Mouse (Mus musculus): ENCODE measurements around the gene Isy1. TPM values are rescaled to one million over a fixed set of nuclear protein-coding genes. Genes with fewer than 3 reads are reported as not detected.
"Not testable (repeated sequence)": the region's sequence is repeated elsewhere in the genome, so short reads cannot be mapped to it uniquely, and the experiment has no call there.

Isy1 gene
- polyA plus RNA-seq, 1 experiment, result 21.4 TPM

DNA sequence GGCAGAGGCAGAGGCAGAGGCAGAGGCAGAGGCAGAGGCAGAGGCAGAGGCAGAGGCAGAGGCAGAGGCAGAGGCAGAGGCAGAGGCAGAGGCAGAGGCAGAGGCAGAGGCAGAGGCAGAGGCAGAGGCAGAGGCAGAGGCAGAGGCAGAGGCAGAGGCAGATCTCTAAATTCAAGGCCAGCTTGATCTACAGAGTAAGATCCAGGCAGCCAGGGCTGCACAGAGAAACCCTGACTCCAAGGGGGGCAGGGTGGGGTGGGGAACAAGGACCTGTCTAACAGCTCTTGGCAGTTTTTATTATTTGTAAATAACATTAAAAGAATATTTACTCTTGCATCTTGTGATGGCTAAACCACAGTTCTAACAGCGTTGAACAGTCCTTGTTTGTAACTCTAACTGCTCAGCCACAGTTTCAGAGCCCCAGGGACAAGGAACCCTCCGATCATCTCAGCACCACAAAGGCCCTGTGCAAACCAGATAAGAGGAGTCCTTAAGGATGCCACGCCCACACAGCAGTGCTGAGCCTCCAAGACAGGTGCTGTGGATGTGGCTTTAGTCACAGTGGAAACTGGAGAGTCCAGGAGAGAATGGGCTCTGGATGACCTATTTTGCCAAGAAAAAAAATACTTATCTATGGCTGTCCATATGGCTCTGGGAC lies 62.9 kb downstream of the Isy1 start:
- no peak for DNase-seq
- no peak for TF ChIP-seq CTCF (IDR thresholded peaks at IDR 0.05; ENCODE audit: insufficient read depth, low read length)
- TF ChIP-seq POLR2A (IDR thresholded peaks at IDR 0.05; ENCODE audit: borderline replicate concordance, extremely low read depth, low read depth, low read length), result no peak
- Histone ChIP-seq H3K4me3 (replicated peaks; ENCODE audit: extremely low read depth, low read depth, low read length) (no peak overlapping the region), H3K4me1 (ENCODE audit: control insufficient read depth, insufficient read depth, low read length) (no peaks in the 10 kb centered on the region)
- WGBS, result 43% methylated on average over 3 of the region's 3 CpGs

DNA sequence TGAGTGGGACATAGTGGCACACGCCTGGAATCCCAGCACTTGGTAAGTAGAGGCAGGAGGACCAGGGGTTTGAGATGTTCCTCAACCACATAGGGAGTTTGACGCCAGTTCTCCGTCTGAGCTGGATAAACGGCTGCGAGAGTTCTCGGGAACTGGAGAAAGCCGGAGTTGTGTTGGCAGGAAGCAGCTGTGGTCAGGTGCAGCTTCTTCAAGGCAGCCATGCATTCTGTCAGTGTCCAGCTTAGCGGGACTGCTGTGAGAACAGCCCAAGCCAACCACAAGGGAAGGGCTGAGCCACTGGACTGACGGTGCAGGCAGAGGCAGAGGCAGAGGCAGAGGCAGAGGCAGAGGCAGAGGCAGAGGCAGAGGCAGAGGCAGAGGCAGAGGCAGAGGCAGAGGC lies 63.7 kb downstream of the Isy1 start:
- Histone ChIP-seq H3K4me1 (ENCODE audit: control insufficient read depth, insufficient read depth, low read length) (no peaks in the 10 kb centered on the region), H3K4me3 (replicated peaks; ENCODE audit: extremely low read depth, low read depth, low read length) (no peak overlapping the region)
- DNase-seq, result no peak
- TF ChIP-seq CTCF (IDR thresholded peaks at IDR 0.05; ENCODE audit: insufficient read depth, low read length), result no peak
- 71% methylated on average over 9 of the region's 9 CpGs for WGBS

DNA sequence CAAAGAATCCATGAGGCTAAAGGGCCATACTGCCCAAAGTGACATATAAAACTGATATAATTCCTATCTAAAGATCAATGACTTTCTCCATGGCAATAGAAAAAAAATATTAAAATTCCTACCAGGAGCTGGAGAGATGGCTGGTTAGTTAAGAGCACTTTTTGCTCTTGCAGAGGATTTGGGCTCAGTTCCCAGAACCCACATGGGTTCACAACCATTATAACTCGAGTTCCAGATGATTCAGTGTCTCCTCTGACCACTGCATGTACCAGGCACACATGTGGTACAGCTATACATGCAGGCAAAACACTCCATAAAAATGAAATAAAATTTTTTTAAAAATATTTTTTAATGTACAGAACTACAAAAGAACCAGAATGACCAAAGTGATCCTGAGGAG lies 64.1 kb downstream of the Isy1 start:
- H3K4me1 ChIP-seq (ENCODE audit: control insufficient read depth, insufficient read depth, low read length), result no peaks in the 10 kb centered on the region
- H3K4me3 ChIP-seq (replicated peaks; ENCODE audit: extremely low read depth, low read depth, low read length), result no peak overlapping the region
- DNase-seq, result no peak
- no peak for TF ChIP-seq POLR2A (IDR thresholded peaks at IDR 0.05; ENCODE audit: borderline replicate concordance, extremely low read depth, low read depth, low read length)
- TF ChIP-seq CTCF (IDR thresholded peaks at IDR 0.05; ENCODE audit: insufficient read depth, low read length), result no peak
- WGBS, result 16% methylated on average over 1 of the region's 1 CpGs

DNA sequence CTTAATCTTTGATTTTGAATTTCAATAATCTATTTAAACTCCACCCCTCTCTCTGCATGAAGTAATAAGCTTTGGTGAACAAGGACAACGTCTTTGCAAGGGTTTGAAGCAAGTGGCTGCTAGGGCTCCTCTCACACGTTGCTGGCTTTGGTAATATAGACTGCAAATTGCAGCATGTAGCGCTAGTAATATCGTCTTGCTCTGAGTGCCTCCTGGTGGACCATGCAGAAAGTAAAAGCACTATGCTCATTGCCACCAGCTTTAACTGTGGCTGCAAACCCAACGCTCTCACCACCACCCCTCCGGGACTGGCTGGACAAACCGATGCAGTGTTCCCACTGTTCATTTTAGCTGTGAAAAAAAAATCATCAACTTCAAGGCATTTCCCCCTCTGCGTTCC lies 68.0 kb downstream of the Isy1 start:
- no peak for TF ChIP-seq CTCF (IDR thresholded peaks at IDR 0.05; ENCODE audit: insufficient read depth, low read length)
- no peak for TF ChIP-seq POLR2A (IDR thresholded peaks at IDR 0.05; ENCODE audit: borderline replicate concordance, extremely low read depth, low read depth, low read length)
- DNase-seq, result no peak
- Histone ChIP-seq H3K4me3 (replicated peaks; ENCODE audit: extremely low read depth, low read depth, low read length) (no peak overlapping the region), H3K4me1 (ENCODE audit: control insufficient read depth, insufficient read depth, low read length) (no peaks in the 10 kb centered on the region)
- 44% methylated on average over 8 of the region's 8 CpGs for WGBS

DNA sequence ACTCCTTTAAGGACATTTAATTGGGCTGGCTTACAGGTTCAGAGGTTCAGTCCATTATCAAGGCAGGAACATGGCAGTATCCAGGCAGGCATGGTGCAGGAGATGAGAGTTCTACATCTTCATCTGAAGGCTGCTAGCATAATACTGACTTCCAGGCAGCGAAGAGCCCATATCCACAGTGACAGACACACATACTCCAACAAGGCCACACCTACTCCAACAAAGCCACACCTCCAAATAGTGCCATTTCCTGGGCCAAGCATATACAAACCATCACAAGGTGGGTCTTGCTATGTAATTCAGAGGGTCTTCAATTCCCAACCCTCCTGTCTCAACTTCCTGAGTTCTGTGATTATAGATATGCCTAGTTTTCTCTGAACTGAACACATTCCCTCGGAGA lies 74.3 kb downstream of the Isy1 start:
- H3K4me3 ChIP-seq (replicated peaks; ENCODE audit: extremely low read depth, low read depth, low read length); H3K4me1 ChIP-seq (ENCODE audit: control insufficient read depth, insufficient read depth, low read length); DNase-seq: not testable (repeated sequence)
- WGBS, result 89% methylated on average over 2 of the region's 2 CpGs

Other genes with a start within 250 kb of the Isy1 start
- gene Prokr1, start 248.1 kb downstream of the Isy1 start, polyA plus RNA-seq (2012; rRNA removed), result 0.41 and 0.83 TPM in 2 replicates
- gene Aplf, start 166.6 kb downstream of the Isy1 start, polyA plus RNA-seq (2012; rRNA removed), result 2.4 and 3.6 TPM in 2 replicates
- 14.5 and 16.3 TPM in 2 replicates for gene Efcc1, start 107.9 kb downstream of the Isy1 start, polyA plus RNA-seq (2012; rRNA removed)
- 13.1 and 14.9 TPM in 2 replicates for gene Gp9, start 60.7 kb downstream of the Isy1 start, polyA plus RNA-seq (2012; rRNA removed)
- gene Rab43, start 26.6 kb downstream of the Isy1 start, polyA plus RNA-seq (2012; rRNA removed), result 43.0 and 46.2 TPM in 2 replicates
- gene Gm45140, start 3.0 kb downstream of the Isy1 start, polyA plus RNA-seq (2012; rRNA removed), result 0.47 and 0.68 TPM in 2 replicates
- gene Cnbp, start 12.3 kb upstream of the Isy1 start, polyA plus RNA-seq (2012; rRNA removed), result 140 and 217 TPM in 2 replicates
- gene Copg1, start 49.0 kb upstream of the Isy1 start, polyA plus RNA-seq (2012; rRNA removed), result 36.4 and 56.2 TPM in 2 replicates
- 15.2 and 15.7 TPM in 2 replicates for gene Hmces, start 75.1 kb upstream of the Isy1 start, polyA plus RNA-seq (2012; rRNA removed)
- gene H1fx, start 142.8 kb upstream of the Isy1 start, polyA plus RNA-seq (2012; rRNA removed), result 4.1 and 5.3 TPM in 2 replicates
- 160 and 241 TPM in 2 replicates for gene Rab7, start 206.5 kb upstream of the Isy1 start, polyA plus RNA-seq (2012; rRNA removed)
- gene Rpn1, start 245.7 kb upstream of the Isy1 start, polyA plus RNA-seq (2012; rRNA removed), result 127 and 179 TPM in 2 replicates